Mouse (Mus musculus) embryo, embryonic 11 days (tissue): Measurements from ENCODE around the gene Camta1.

Experiments used
- DNase-seq: peaks from one replicate; pipeline ENCODE4 v3.0.0-alpha.2; 2015

Gene Camta1

DNA sequence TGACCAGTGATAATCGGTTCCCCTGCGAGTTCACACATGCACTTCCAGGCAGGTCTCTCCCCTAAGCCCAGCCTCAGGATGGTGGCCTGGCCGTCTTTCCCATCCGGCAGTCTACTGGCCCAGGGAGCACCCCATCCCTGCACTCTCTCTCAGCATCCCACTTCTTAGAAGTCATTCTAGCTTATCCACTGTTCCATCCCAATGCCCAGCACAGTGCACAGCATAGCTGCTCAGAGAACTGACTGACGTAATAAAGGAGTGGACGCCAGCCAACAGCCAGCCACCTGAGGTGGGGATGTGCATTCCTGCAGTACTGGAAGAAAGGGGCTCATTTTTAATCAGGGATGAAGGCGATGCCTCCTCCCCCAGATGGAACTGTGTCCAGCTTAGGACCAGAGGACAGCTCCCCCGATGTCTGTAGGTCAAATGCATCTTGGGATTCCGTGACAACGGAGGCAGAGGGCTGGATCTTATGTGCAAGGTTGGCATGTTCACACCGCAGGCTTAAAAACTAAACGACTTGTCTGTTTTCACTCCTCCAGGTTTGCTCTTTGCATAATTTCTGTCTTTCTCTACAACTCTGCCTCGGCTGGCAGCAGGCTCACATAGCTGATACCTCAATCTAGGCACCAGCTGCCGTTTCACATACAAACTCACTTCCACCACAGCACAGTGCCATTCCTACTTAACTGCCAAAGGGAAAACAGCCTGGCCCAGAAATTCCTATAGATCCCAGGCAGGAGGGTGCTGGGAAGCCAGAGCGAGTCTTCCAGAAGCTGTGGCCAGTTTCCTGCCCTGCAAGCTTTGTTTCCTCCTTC, 285.2 kb downstream of the Camta1 start:
- DNase-seq: no peak

DNA sequence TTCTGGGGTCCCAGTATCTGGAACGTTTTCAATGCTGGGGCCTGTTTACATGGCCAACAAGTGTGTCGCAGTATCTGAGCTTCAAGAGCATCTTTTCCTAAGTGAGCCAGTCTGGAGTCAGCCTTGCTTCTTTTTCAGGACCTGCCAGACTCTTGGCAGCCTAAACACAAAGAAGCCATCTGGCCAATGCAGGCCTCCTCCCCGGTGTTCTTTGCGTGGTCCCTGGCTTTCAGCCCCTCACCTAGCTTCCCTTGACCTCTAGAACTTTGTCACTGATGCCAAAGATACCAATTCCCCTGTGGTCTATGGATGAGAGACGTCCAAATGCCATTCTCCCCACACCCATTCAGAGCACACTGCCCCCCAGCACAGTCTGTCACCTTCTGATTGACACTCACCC, 289.0 kb downstream of the Camta1 start:
- no peak for DNase-seq

- no peak for DNase-seq
Measured at GRCm38 (mm10) chr4:151569586-151569985, 292.1 kb downstream of the Camta1 start.

DNA sequence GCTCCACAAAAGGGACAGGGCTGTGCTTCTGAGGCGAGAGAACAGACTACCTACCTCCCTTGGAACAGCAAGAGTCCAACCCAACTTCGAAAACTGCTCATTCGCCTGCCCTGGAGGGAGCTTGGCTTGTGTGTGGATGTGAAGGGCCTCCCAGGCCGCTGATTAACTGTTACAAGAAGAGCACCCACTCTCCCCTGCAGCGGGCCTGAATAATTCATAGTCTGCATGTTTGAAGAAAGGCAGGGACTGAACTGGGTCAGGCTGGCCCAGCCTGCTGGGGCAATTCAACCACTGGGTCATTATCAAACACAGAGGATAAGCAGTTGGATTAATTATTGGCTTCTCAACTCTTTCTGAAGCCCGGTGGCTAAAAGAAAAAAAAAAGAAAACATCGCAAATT, 292.8 kb downstream of the Camta1 start:
- no peak for DNase-seq

GRCm38 (mm10) chr4:151567105-151567504, 294.6 kb downstream of the Camta1 start:
- DNase-seq: no peak

DNA sequence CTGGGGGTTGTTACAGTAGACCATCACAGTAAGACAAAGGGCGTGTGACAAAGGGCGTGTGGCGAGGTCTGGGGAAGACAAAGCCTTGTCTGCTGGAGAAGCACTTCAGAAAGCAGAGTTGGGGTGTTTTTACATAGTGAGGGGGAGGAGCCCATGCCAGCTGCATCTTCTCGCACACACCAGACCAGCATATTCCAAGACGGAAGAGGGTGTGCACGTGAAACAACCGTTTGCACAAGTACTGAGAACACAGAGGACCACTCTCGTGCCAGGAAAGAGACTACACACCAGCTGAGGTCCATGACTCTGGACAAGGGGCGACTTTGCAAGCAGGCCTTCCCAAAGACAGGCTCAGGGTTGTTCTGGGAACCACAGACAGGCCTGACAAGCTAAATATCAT, 306.2 kb downstream of the Camta1 start:
- no peak for DNase-seq

- DNase-seq: no peak
Measured at GRCm38 (mm10) chr4:151549523-151549922, 312.2 kb downstream of the Camta1 start.

DNA sequence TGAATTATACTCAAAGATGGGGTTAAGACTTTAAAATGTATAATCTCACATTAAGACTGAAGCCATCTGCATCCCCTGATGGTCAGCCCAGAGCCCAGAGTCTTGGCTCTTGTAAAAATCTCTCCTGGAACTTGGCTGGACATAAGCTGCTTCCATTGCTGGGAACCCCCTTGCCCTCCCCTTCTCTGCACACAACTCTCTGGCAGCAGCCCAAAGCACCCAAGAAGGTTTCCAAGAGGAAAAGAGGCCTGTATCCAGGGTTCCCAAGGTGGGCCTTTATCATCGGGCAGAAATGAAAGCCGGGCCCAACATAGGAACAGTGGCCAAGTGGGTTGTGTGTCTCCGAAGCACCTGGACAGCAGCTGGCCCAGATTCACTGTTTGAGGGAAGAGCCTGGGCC, 316.2 kb downstream of the Camta1 start:
- DNase-seq: no peak

GRCm38 (mm10) chr4:151544191-151544590, 317.5 kb downstream of the Camta1 start:
- DNase-seq: no peak

DNA sequence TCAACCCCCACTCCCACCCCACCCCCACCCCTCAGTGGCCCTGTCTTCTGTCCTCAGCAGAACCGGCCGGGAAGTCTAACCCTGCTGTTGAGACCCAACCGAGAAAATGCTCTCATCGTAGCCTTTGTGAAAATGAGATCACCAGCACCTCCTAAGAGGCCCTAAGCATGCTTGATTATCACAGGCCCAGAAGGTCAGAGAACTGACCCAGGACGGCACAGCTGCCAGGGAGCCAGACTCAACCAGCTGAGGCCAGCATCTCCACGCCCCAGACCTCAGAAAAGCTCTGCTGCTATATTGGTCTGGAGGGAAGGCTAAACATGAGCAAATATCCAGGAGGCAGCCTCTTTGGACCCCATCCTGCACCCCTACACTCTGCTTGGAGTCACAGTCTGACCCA, 321.1 kb downstream of the Camta1 start:
- no peak for DNase-seq

- DNase-seq: no peak
Measured at GRCm38 (mm10) chr4:151539881-151540280, 321.8 kb downstream of the Camta1 start.

DNA sequence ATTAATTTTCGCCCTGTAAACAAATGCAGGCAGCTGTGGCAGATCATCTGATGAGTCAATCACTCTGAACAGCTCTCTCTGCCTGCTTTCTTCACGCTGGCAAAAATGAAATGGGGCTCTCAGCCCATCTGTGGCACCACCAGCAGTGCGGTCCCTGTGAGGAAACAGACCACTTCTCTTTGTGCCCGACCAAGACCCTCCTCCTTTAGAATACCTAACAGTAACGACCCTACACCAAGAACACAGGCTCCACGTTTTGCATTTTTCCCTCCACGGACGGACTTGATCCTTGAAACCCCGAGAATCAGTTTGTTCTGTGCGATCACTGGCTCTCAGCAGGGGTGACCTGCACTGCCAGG, 322.5 kb downstream of the Camta1 start:
- no peak for DNase-seq

DNA sequence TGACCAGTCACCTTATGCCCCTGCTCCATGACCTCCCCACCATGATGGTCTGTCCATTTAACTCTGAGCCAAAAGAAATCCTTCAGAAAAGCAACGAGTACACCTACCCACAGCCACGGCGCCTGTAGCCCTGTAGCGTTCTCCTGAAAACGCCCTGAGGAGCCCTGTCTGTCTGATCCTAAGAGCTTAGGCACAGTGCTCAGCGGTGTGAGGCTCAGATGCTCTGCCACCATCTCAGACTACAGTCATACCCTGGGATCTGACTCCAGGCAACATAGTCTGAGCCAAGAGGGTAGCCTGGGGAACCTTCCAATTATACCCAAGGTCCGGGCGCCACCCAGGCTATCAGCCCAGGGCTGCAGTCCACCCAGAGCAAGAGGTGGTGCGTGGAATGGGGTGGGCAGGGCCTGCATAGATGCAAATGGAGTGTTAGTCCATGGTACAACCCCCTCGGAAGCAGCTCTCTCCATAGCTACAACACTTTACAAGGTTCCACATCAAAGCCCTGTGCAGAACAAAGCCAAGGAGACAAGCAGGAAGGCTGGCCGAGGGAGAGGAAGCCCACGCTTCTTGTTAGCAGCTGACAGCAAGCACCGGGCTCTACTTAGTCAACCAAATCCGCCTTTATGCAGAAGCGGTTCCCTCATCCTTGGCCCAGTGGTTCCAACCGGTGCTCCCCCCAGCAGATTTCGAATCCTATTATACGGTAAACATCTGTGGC, 323.1 kb downstream of the Camta1 start:
- no peak for DNase-seq

DNA sequence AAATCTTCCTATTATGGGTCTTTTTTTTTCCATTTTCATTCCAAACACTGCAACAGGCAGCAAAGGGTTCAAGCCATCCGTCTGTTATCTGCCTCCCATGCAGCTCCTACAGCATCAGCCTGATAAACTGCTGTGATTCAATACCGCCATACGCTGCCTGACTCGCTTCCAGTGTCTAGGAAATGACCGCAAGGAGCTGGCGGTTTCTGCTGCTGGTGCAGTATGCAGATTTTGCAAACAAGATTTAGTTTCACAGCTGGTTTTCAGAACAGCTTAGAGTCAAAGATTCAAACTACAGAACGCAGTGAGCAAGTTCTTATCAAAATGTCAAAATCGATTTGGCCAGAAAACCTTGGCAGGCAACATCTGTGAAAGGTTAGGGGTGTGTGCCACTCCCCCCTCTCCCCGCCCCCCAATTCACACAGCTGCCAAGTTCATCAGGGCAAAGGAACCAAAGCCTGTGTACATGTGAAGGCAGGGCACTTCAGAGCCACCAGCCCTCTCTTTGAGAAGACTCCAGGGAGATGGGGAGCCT, 325.7 kb downstream of the Camta1 start:
- peak; percentile 40 for DNase-seq

DNA sequence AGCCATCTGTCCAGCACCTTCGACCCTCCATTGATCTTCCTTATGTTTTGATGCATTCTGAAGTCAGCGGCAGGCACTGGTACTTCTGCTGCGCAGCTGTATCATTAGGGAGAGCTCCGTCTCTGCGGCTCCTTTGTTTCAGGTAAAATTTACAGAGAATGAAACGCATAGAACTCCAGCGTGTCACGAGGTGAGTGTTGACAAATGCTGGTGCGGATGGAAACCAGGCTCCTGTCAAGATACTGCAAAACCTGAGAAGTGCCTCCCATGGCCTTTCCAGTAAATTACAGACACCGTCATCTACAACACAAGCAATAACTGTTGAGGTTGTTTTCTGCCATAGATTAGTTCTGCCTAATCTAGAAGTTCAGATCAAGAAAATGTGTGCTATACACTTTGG, 328.2 kb downstream of the Camta1 start:
- no peak for DNase-seq

- no peak for DNase-seq
Measured at GRCm38 (mm10) chr4:151528436-151528835, 333.2 kb downstream of the Camta1 start.

- no peak for DNase-seq
Measured at GRCm38 (mm10) chr4:151527763-151528162, 333.9 kb downstream of the Camta1 start.

DNA sequence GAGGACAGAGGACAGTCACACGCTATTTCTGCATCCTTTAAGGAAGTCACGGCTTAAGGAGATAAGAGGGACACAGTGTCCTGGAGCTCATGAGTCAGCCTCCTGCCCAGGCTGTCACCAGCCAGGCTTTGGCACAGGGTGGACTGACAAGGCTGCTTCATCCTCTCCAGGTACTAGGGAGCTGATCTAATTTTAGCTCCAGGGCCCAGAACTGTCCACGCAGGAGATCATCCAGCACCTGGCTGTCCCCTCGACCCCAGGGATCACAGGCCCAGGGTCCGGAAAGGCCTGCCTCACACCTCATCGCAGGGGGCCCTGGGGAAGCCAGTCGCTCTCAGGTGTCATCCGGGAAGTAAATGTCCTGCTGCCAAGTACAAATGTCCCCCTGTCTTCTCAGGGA, 341.6 kb downstream of the Camta1 start:
- no peak for DNase-seq

GRCm38 (mm10) chr4:151519011-151519410, 342.7 kb downstream of the Camta1 start:
- no peak for DNase-seq

DNA sequence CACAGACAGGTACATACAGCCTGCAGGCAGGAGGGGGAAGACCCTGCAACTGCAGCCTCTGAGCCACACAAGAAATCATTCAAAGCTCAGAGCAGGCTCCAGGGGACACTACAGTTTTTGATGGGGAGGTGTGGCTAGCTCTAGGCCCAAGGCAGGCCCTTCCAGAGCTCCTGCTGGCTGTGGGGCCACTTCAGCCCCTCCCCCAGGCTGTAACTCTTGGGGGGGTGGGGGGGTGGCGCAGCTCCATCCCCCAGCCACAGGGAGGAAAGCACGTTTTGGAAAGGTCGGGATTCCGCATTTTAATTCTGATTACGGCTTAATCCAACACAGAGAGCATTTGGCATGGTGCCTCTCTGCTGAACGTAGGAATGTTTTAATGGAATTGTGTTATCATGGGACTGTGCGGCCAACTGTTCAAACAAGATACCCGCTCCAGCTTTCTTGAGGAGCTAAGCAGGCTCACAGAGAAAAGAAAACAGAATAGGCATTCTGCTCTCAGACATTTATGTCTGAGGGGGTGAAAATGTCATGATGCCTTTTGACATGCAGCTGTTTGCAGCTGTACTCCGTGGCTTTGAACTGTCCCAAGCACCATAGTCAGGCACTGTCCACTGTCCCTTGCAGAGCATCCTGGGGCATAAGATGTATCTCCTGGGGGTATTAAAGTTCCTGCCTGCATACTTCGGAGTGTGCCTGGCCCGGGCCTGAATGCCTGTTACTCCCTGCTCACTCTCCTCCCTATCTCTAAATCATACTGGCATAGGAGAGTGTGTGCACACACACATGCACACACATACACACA, 344.5 kb downstream of the Camta1 start:
- peak; percentile 27 for DNase-seq

GRCm38 (mm10) chr4:151515316-151515715, 346.4 kb downstream of the Camta1 start:
- no peak for DNase-seq

DNA sequence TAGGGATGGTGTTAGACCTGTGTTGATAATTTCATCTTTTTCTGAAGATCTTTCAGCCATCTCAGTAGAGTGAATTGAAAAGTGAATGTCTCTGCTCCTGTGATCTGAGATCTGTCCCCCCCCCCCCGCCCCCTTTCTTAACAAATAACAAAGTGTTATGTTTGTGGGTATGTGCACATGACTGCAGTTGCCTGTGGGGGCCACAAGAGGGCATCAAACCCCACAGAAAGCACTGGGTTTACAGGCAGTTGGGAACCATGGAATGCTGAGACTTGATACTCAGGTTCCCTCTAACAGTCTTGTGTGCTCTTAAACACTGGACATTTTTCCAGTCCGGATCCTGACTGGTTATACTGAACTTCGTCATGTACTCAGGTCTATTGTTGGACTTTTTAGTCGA, 350.6 kb downstream of the Camta1 start:
- DNase-seq: no peak

DNA sequence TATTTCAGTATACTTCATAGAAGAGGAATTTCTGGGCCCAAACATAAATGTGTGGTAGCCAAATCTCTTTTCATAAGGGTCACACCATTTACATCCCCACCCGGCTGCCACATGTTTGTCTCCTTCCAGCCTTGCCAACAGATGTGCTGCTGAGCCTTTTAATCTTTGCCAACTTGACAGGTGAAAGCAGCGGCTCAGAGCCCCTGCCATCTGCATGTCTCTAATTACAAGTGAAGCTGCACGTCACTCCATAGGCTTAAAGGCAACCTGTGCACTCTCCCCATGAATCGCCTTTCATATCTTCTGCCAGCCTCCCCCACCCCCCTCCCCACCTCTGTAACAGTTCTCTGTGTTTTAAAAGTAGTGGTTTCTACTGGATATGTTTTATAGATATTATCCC, 351.3 kb downstream of the Camta1 start:
- peak; percentile 31 for DNase-seq
